Mouse (Mus musculus): ENCODE measurements around the gene Tmem43. TPM values are rescaled to one million over a fixed set of nuclear protein-coding genes. Genes with fewer than 3 reads are reported as not detected.

The Tmem43 gene
- total RNA-seq, 1 experiment from 2014 or later: 62.5 TPM

GRCm38 (mm10) chr6:91525544-91525943 is 52.0 kb downstream of the Tmem43 start:
- ATAC-seq (replicated peaks in 1 of 2; ENCODE audit: insufficient read depth in 1 of 2, low FRiP score in 2 of 2, low TSS enrichment in 1 of 2, low read depth in 1 of 2, poor library complexity in 2 of 2, severe bottlenecking in 2 of 2): no peak

GRCm38 (mm10) chr6:91527227-91527860 is 53.8 kb downstream of the Tmem43 start:
- ATAC-seq (replicated peaks in 1 of 2; ENCODE audit: insufficient read depth in 1 of 2, low FRiP score in 2 of 2, low TSS enrichment in 1 of 2, low read depth in 1 of 2, poor library complexity in 2 of 2, severe bottlenecking in 2 of 2): peak; percentile 69 to 70; a peak in 3 of 4 replicates

GRCm38 (mm10) chr6:91528265-91528664 is 54.8 kb downstream of the Tmem43 start:
- no peak for ATAC-seq (replicated peaks in 1 of 2; ENCODE audit: insufficient read depth in 1 of 2, low FRiP score in 2 of 2, low TSS enrichment in 1 of 2, low read depth in 1 of 2, poor library complexity in 2 of 2, severe bottlenecking in 2 of 2)

GRCm38 (mm10) chr6:91530673-91531072 is 57.2 kb downstream of the Tmem43 start:
- no peak for ATAC-seq (replicated peaks in 1 of 2; ENCODE audit: insufficient read depth in 1 of 2, low FRiP score in 2 of 2, low TSS enrichment in 1 of 2, low read depth in 1 of 2, poor library complexity in 2 of 2, severe bottlenecking in 2 of 2)

GRCm38 (mm10) chr6:91531276-91531675 is 57.8 kb downstream of the Tmem43 start:
- no peak for ATAC-seq (replicated peaks in 1 of 2; ENCODE audit: insufficient read depth in 1 of 2, low FRiP score in 2 of 2, low TSS enrichment in 1 of 2, low read depth in 1 of 2, poor library complexity in 2 of 2, severe bottlenecking in 2 of 2)

GRCm38 (mm10) chr6:91532661-91533060 is 59.2 kb downstream of the Tmem43 start:
- ATAC-seq (replicated peaks in 1 of 2; ENCODE audit: insufficient read depth in 1 of 2, low FRiP score in 2 of 2, low TSS enrichment in 1 of 2, low read depth in 1 of 2, poor library complexity in 2 of 2, severe bottlenecking in 2 of 2): no peak

GRCm38 (mm10) chr6:91533359-91533758 is 59.9 kb downstream of the Tmem43 start:
- ATAC-seq (replicated peaks in 1 of 2; ENCODE audit: insufficient read depth in 1 of 2, low FRiP score in 2 of 2, low TSS enrichment in 1 of 2, low read depth in 1 of 2, poor library complexity in 2 of 2, severe bottlenecking in 2 of 2): no peak

- no peak for ATAC-seq (replicated peaks in 1 of 2; ENCODE audit: insufficient read depth in 1 of 2, low FRiP score in 2 of 2, low TSS enrichment in 1 of 2, low read depth in 1 of 2, poor library complexity in 2 of 2, severe bottlenecking in 2 of 2)
These were observed 60.3 kb downstream of the Tmem43 start for GRCm38 (mm10) chr6:91533771-91534170.

- ATAC-seq (replicated peaks in 1 of 2; ENCODE audit: insufficient read depth in 1 of 2, low FRiP score in 2 of 2, low TSS enrichment in 1 of 2, low read depth in 1 of 2, poor library complexity in 2 of 2, severe bottlenecking in 2 of 2): no peak
These were observed 60.8 kb downstream of the Tmem43 start for GRCm38 (mm10) chr6:91534268-91534667.

GRCm38 (mm10) chr6:91535231-91535630 is 61.7 kb downstream of the Tmem43 start:
- no peak for ATAC-seq (replicated peaks in 1 of 2; ENCODE audit: insufficient read depth in 1 of 2, low FRiP score in 2 of 2, low TSS enrichment in 1 of 2, low read depth in 1 of 2, poor library complexity in 2 of 2, severe bottlenecking in 2 of 2)

- ATAC-seq (replicated peaks in 1 of 2; ENCODE audit: insufficient read depth in 1 of 2, low FRiP score in 2 of 2, low TSS enrichment in 1 of 2, low read depth in 1 of 2, poor library complexity in 2 of 2, severe bottlenecking in 2 of 2): no peak
These were observed 62.7 kb downstream of the Tmem43 start for GRCm38 (mm10) chr6:91536047-91536765.

Other genes starting within 250 kb of the Tmem43 start
- gene Wnt7a, start 62.3 kb upstream of the Tmem43 start, total RNA-seq (2017): not detected in 2 replicates
- gene Chchd4, start 157 bp upstream of the Tmem43 start, total RNA-seq (2017): 14.4 and 20.3 TPM in 2 replicates
- gene Xpc, start 42.2 kb downstream of the Tmem43 start, total RNA-seq (2017): 108 and 122 TPM in 2 replicates
- 418 and 477 TPM in 2 replicates for gene Lsm3, start 42.2 kb downstream of the Tmem43 start, total RNA-seq (2017)
- 36.7 and 47.7 TPM in 2 replicates for gene Slc6a6, start 210.3 kb downstream of the Tmem43 start, total RNA-seq (2017)